ENCODE assay signal across 26 mouse cellular contexts in the genomic region with DNA sequence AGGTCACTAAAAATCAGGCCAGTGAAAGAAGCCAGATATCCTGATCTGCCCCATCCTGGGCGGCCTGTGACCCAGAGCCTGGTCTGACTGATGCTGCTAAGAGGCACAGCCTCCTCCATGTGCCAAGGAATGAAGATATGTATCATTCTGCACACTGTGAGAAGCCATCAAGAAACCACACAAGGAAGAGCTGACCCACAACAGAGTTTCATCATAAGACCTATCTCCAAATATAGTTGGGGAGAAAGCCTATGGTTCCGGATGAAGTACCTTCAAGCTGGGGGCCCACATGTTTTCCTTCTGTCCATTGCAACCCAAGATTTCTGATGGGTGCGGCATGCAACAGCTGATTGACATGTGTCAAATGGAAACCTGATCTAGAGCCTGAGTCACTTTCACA. TPM values are rescaled to one million over a fixed set of nuclear protein-coding genes. Genes with fewer than 3 reads are reported as not detected.
DNase-seq lines count a peak whose midpoint lies in the region; ATAC-seq lines count a peak whose summit lies in the region.
"Had no signal": no experiment of that assay in that cellular context is flagged by ENCODE, and none has a peak within 500 bp of the region (broad histone marks: within the 10 kb centered on the region; RNA-seq: fewer than 3 reads in every experiment).

No protein-coding gene starts in this region.

- no peak overlapping the region for H3K4me3 ChIP-seq in midbrain, embryonic 16.5 days (ENCODE audit: low read depth, low read length)
- H3K4me3 ChIP-seq: embryonic facial prominence, embryonic 13.5 days; embryonic facial prominence, embryonic 15.5 days; erythroblast, embryonic 14.5 days; forebrain, embryonic 10.5 days; forebrain, embryonic 12.5 days had no signal

- H3K4me1 ChIP-seq in midbrain, embryonic 16.5 days (ENCODE audit: control insufficient read depth, insufficient read depth, low read length), result no peaks in the 10 kb centered on the region
- H3K4me1 ChIP-seq: embryonic facial prominence, embryonic 13.5 days; embryonic facial prominence, embryonic 15.5 days; forebrain, embryonic 12.5 days had no signal

- DNase-seq in 416B (ENCODE audit: low read depth), result peak; percentile 69
- no peak for DNase-seq in lung, postnatal 25 days (ENCODE audit: low spot score)
- DNase-seq: adrenal gland, adult 8-10 months; adrenal gland, postnatal 14 days; adrenal gland, postnatal 36 days; cerebellum, adult 11-12 months; cerebellum, adult 2 months; cerebellum, adult 9-10 months; cerebellum, postnatal 10 days; cerebellum, postnatal 25 days; embryo, embryonic 11 days had no signal

- 84% methylated on average over 3 of the region's 3 CpGs for WGBS in midbrain, embryonic 16.5 days

- no peaks in the 10 kb centered on the region for H3K27me3 ChIP-seq in midbrain, embryonic 16.5 days (ENCODE audit: control insufficient read depth, insufficient read depth, low read depth, low read length)
- H3K27me3 ChIP-seq: embryonic facial prominence, embryonic 13.5 days; embryonic facial prominence, embryonic 15.5 days; forebrain, embryonic 12.5 days had no signal

- no peaks in the 10 kb centered on the region for H3K36me3 ChIP-seq in midbrain, embryonic 16.5 days (ENCODE audit: control insufficient read depth, insufficient read depth, low read length)
- H3K36me3 ChIP-seq: embryonic facial prominence, embryonic 13.5 days; embryonic facial prominence, embryonic 15.5 days; forebrain, embryonic 10.5 days; forebrain, embryonic 12.5 days; G1E had no signal

- H3K4me2 ChIP-seq in midbrain, embryonic 16.5 days (ENCODE audit: low read length), result no peak overlapping the region
- H3K4me2 ChIP-seq: embryonic facial prominence, embryonic 13.5 days; embryonic facial prominence, embryonic 15.5 days; forebrain, embryonic 12.5 days had no signal

- H3K9me3 ChIP-seq in midbrain, embryonic 16.5 days (replicated peaks; ENCODE audit: control insufficient read depth, low read length, poor library complexity, severe bottlenecking), result no peaks in the 10 kb centered on the region
- H3K9me3 ChIP-seq: embryonic facial prominence, embryonic 13.5 days; embryonic facial prominence, embryonic 15.5 days; forebrain, embryonic 10.5 days; forebrain, embryonic 12.5 days; G1E had no signal

- H3K9ac ChIP-seq in midbrain, embryonic 16.5 days (ENCODE audit: low read depth, low read length), result no peak overlapping the region
- H3K9ac ChIP-seq: embryonic facial prominence, embryonic 13.5 days; embryonic facial prominence, embryonic 15.5 days; forebrain, embryonic 12.5 days had no signal

- no peak overlapping the region for H3K27ac ChIP-seq in midbrain, embryonic 16.5 days (ENCODE audit: low read length)
- H3K27ac ChIP-seq: embryonic facial prominence, embryonic 13.5 days; embryonic facial prominence, embryonic 15.5 days; forebrain, embryonic 10.5 days; forebrain, embryonic 12.5 days had no signal

- 0 out of 2 replicates have a peak, but pooled peaks have one; percentile 14 for ATAC-seq in common myeloid progenitor, adult 5-6 weeks (replicated peaks; ENCODE audit: low read depth, poor library complexity, severe bottlenecking)
- 0 out of 2 replicates have a peak, but pooled peaks have one; percentile 18 for ATAC-seq in megakaryocyte progenitor cell, adult 5-6 weeks (replicated peaks; ENCODE audit: poor library complexity)
- ATAC-seq in midbrain, embryonic 16.5 days, result no peak
- ATAC-seq: activated CD4-positive, CD25-positive, alpha-beta regulatory T cell, adult 4 months; forebrain, embryonic 14.5 days; forebrain, embryonic 16.5 days; Patski had no signal

RNA-seq across cellular contexts. Expression of a gene that starts 16.1 kb away (rescaled TPM):
- total RNA-seq in common myeloid progenitor, adult 5-6 weeks (2017), result not detected in 2 replicates
- not detected in 2 replicates for total RNA-seq in megakaryocyte progenitor cell, adult 5-6 weeks (2015)
- total RNA-seq in megakaryocyte progenitor cell, adult 5-6 weeks (2017), result not detected in 2 replicates
- 1.7 and 2.0 TPM in 2 replicates for polyA plus RNA-seq in midbrain, embryonic 16.5 days (2015; fragmentation: Nextera tagmentation; extraction: Ambion mirVana)
- total RNA-seq: adrenal gland, adult 18-20 months; G1E had no signal
- polyA plus RNA-seq: activated CD4-positive, CD25-positive, alpha-beta regulatory T cell, adult 4 months; forebrain, embryonic 10.5 days; G1E; Patski had no signal

RNA-seq across cellular contexts. Expression of a gene that starts 19.7 kb away (rescaled TPM):
- total RNA-seq in common myeloid progenitor, adult 5-6 weeks (2017), result 89.2 and 92.8 TPM in 2 replicates
- total RNA-seq in megakaryocyte progenitor cell, adult 5-6 weeks (2015), result 26.3 and 54.4 TPM in 2 replicates
- total RNA-seq in megakaryocyte progenitor cell, adult 5-6 weeks (2017), result 25.3 and 31.4 TPM in 2 replicates
- 5,737 and 6,589 TPM in 2 replicates for polyA plus RNA-seq in midbrain, embryonic 16.5 days (2015; fragmentation: Nextera tagmentation; extraction: Ambion mirVana)
- polyA plus RNA-seq: C2C12, Patski had no signal

RNA-seq across cellular contexts. Expression of a gene that starts 29.2 kb away (rescaled TPM):
- not detected in 2 replicates for total RNA-seq in common myeloid progenitor, adult 5-6 weeks (2017)
- total RNA-seq in megakaryocyte progenitor cell, adult 5-6 weeks (2015), result not detected in 2 replicates
- total RNA-seq in megakaryocyte progenitor cell, adult 5-6 weeks (2017), result not detected in 2 replicates
- polyA plus RNA-seq in midbrain, embryonic 16.5 days (2015; fragmentation: Nextera tagmentation; extraction: Ambion mirVana), result 1.1 and 1.5 TPM in 2 replicates
- total RNA-seq: adrenal gland, adult 18-20 months; adrenal gland, adult 8-10 months; adrenal gland, postnatal 36 days had no signal
- polyA plus RNA-seq: activated CD4-positive, CD25-positive, alpha-beta regulatory T cell, adult 4 months; C2C12; Patski had no signal

RNA-seq across cellular contexts. Expression of a gene that starts 31.6 kb away (rescaled TPM):
- 2.5 and 3.0 TPM in 2 replicates for total RNA-seq in common myeloid progenitor, adult 5-6 weeks (2017)
- 6.1 and 7.2 TPM in 2 replicates for total RNA-seq in megakaryocyte progenitor cell, adult 5-6 weeks (2015)
- total RNA-seq in megakaryocyte progenitor cell, adult 5-6 weeks (2017), result 1.7 and 2.4 TPM in 2 replicates
- 21.6 and 23.4 TPM in 2 replicates for polyA plus RNA-seq in midbrain, embryonic 16.5 days (2015; fragmentation: Nextera tagmentation; extraction: Ambion mirVana)
- polyA plus RNA-seq: G1E had no signal

RNA-seq across cellular contexts. Expression of a gene that starts 32.7 kb away (rescaled TPM):
- 18.1 and 30.7 TPM in 2 replicates for total RNA-seq in common myeloid progenitor, adult 5-6 weeks (2017)
- total RNA-seq in megakaryocyte progenitor cell, adult 5-6 weeks (2015), result 14.0 and 28.9 TPM in 2 replicates
- total RNA-seq in megakaryocyte progenitor cell, adult 5-6 weeks (2017), result 9.4 and 10.0 TPM in 2 replicates
- 2,278 and 2,570 TPM in 2 replicates for polyA plus RNA-seq in midbrain, embryonic 16.5 days (2015; fragmentation: Nextera tagmentation; extraction: Ambion mirVana)
- polyA plus RNA-seq: Patski had no signal
